Comparison of ENCODE assay signal across 10 mouse cellular contexts in the genomic region with DNA sequence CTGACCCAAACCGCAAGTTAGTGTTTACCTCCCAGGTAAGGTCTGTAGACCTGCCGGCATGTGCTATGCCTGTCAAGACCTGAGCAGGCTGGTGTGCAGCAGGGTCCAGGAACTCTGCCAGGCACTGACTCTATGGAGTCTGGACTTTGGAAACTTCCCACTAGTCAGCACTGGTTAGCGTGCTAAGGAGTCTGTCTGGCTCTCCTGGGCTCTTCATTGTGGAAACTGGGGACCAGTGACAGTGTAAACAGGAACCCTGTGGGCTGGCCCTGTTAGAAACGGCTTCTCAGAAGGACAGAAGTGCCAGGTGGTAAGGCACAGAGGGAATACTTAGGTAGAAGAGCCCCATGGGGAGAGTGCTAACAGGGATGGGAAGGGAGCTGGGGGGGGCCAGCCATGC. TPM values are rescaled to one million over a fixed set of nuclear protein-coding genes. Genes with fewer than 3 reads are reported as not detected.
A peak's percentile ranks its signal among the peaks of the same experiment; 100 is the strongest.
DNase-seq lines count a peak whose midpoint lies in the region; ATAC-seq and TF ChIP-seq lines count a peak whose summit lies in the region.
"Had no signal": no experiment of that assay in that cellular context is flagged by ENCODE, and none has a peak within 500 bp of the region (broad histone marks: within the 10 kb centered on the region; RNA-seq: fewer than 3 reads in every experiment).

No protein-coding gene starts in this region.

- H3K4me2 ChIP-seq in midbrain, embryonic 14.5 days (ENCODE audit: low read length), result no peak overlapping the region
- H3K4me2 ChIP-seq in midbrain, embryonic 16.5 days (ENCODE audit: low read length), result no peak overlapping the region
- H3K4me2 ChIP-seq: midbrain, embryonic 11.5 days had no signal

- H3K27ac ChIP-seq in midbrain, embryonic 14.5 days (replicated peaks; ENCODE audit: low read depth, low read length), result no peak overlapping the region
- H3K27ac ChIP-seq in midbrain, embryonic 16.5 days (ENCODE audit: low read length), result no peak overlapping the region

- peak; percentile 40 to 55 for DNase-seq in cerebellum, postnatal 10 days
- no peak for DNase-seq in cerebellum, adult 11 months
- peak; percentile 34 to 55 for DNase-seq in heart, postnatal 14 days
- DNase-seq in liver, result peak; percentile 48
- no peak for DNase-seq in thymus, postnatal 14 days
- no peak for DNase-seq in midbrain, embryonic 14.5 days
- DNase-seq: cerebellum, postnatal 36 days had no signal

- no peak for TF ChIP-seq CTCF in C2C12 (IDR thresholded peaks at IDR 0.05; ENCODE audit: control insufficient read depth, insufficient read depth, insufficient read length)

- no peak for ATAC-seq in midbrain, embryonic 14.5 days (ENCODE audit: low FRiP score, low TSS enrichment)
- ATAC-seq in midbrain, embryonic 16.5 days, result no peak

- no peaks in the 10 kb centered on the region for H3K27me3 ChIP-seq in C2C12 (ENCODE audit: control insufficient read depth, insufficient read depth, insufficient read length)
- no peaks in the 10 kb centered on the region for H3K27me3 ChIP-seq in midbrain, embryonic 14.5 days (ENCODE audit: control insufficient read depth, insufficient read depth, low read length)
- no peaks in the 10 kb centered on the region for H3K27me3 ChIP-seq in midbrain, embryonic 16.5 days (ENCODE audit: control insufficient read depth, insufficient read depth, low read depth, low read length)

- H3K9ac ChIP-seq in midbrain, embryonic 14.5 days (replicated peaks; ENCODE audit: low read length), result no peak overlapping the region
- no peak overlapping the region for H3K9ac ChIP-seq in midbrain, embryonic 16.5 days (ENCODE audit: low read depth, low read length)

- H3K36me3 ChIP-seq in C2C12 (ENCODE audit: control insufficient read depth, insufficient read depth), result no peaks in the 10 kb centered on the region
- H3K36me3 ChIP-seq in midbrain, embryonic 14.5 days (ENCODE audit: control insufficient read depth, insufficient read depth, low read length), result peaks cover 57% of the 10 kb centered on the region
- peaks cover 9% of the 10 kb centered on the region for H3K36me3 ChIP-seq in midbrain, embryonic 16.5 days (ENCODE audit: control insufficient read depth, insufficient read depth, low read length)

- no peaks in the 10 kb centered on the region for H3K79me2 ChIP-seq in C2C12 (ENCODE audit: control insufficient read depth, insufficient read depth)

- H3K4me3 ChIP-seq in C2C12 (ENCODE audit: insufficient read depth, poor library complexity, severe bottlenecking), result no peak overlapping the region
- H3K4me3 ChIP-seq in midbrain, embryonic 14.5 days (replicated peaks; ENCODE audit: low read depth, low read length), result no peak overlapping the region
- H3K4me3 ChIP-seq in midbrain, embryonic 16.5 days (ENCODE audit: low read depth, low read length), result no peak overlapping the region

- H3K4me1 ChIP-seq in midbrain, embryonic 14.5 days (ENCODE audit: control insufficient read depth, insufficient read depth, low read length), result no peaks in the 10 kb centered on the region
- H3K4me1 ChIP-seq in midbrain, embryonic 16.5 days (ENCODE audit: control insufficient read depth, insufficient read depth, low read length), result no peaks in the 10 kb centered on the region

- intact Hi-C loops in heart, postnatal 14 days (cut with DNase I), result loop anchor here (2.0 kb wide), 1 partner anchor 28 kb away; the partner anchor contains the start of gene Ucp2

- no peaks in the 10 kb centered on the region for H3K79me3 ChIP-seq in C2C12 (ENCODE audit: low read depth)

- H3ac ChIP-seq in C2C12 (ENCODE audit: control insufficient read depth, insufficient read length, low read depth), result peak overlapping the region; percentile 6

- 83% methylated on average over 4 of the region's 4 CpGs for WGBS in midbrain, embryonic 14.5 days
- 80% methylated on average over 4 of the region's 4 CpGs for WGBS in midbrain, embryonic 16.5 days

- H3K9me3 ChIP-seq in midbrain, embryonic 14.5 days (ENCODE audit: control insufficient read depth, low read length), result no peaks in the 10 kb centered on the region
- no peaks in the 10 kb centered on the region for H3K9me3 ChIP-seq in midbrain, embryonic 16.5 days (replicated peaks; ENCODE audit: control insufficient read depth, low read length, poor library complexity, severe bottlenecking)

TF ChIP-seq in C2C12, 6 proteins besides CTCF, POLR2A, EP300 and RAD21:
- TF ChIP-seq MYOD1 (IDR thresholded peaks at IDR 0.05; ENCODE audit: control insufficient read depth, insufficient read length, low read depth), result no peak
- no peak for TF ChIP-seq CEBPB (IDR thresholded peaks at IDR 0.05; ENCODE audit: low read depth)
- TF ChIP-seq USF1 (IDR thresholded peaks at IDR 0.05; ENCODE audit: low read depth), result no peak
- no peak for TF ChIP-seq MAX (IDR thresholded peaks at IDR 0.05)
- TF ChIP-seq FOSL1 (IDR thresholded peaks at IDR 0.05; ENCODE audit: insufficient read depth, low read length, poor library complexity, severe bottlenecking), result no peak
- no peak for TF ChIP-seq MYOG (IDR thresholded peaks at IDR 0.05; ENCODE audit: control insufficient read depth, extremely low read depth, insufficient read length)
TF ChIP-seq in C2C12: peak in this region for 0.

RNA-seq across cellular contexts. Expression of gene Ucp3, which starts 7.5 kb away (rescaled TPM):
- not detected for polyA plus RNA-seq in C2C12 (2012; fragmentation: generic; extraction: Trizol)
- total RNA-seq in heart, postnatal 14 days (2021), result 10 to 100 TPM; 50.0 to 74.5 TPM
- polyA plus RNA-seq in midbrain, embryonic 14.5 days (2014; fragmentation: Nextera tagmentation; extraction: Ambion mirVana), result not detected in 2 replicates
- polyA plus RNA-seq in midbrain, embryonic 16.5 days (2015; fragmentation: Nextera tagmentation; extraction: Ambion mirVana), result not detected in 2 replicates
- polyA plus RNA-seq: midbrain, embryonic 11.5 days had no signal

RNA-seq across cellular contexts. Expression of gene Ucp2, which starts 27.9 kb away (rescaled TPM):
- polyA plus RNA-seq in C2C12 (2012; fragmentation: generic; extraction: Trizol), result 92.5 TPM
- total RNA-seq in heart, postnatal 14 days (2021), result 100 to 1,000 TPM; 781 to 850 TPM
- 47.0 and 55.6 TPM in 2 replicates for polyA plus RNA-seq in midbrain, embryonic 14.5 days (2014; fragmentation: Nextera tagmentation; extraction: Ambion mirVana)
- polyA plus RNA-seq in midbrain, embryonic 16.5 days (2015; fragmentation: Nextera tagmentation; extraction: Ambion mirVana), result 59.5 and 69.5 TPM in 2 replicates

RNA-seq across cellular contexts. Expression of gene Dnajb13, which starts 49.5 kb away (rescaled TPM):
- 0.07 TPM for polyA plus RNA-seq in C2C12 (2012; fragmentation: generic; extraction: Trizol)
- total RNA-seq in heart, postnatal 14 days (2021), result not detected
- 2.0 and 3.7 TPM in 2 replicates for polyA plus RNA-seq in midbrain, embryonic 14.5 days (2014; fragmentation: Nextera tagmentation; extraction: Ambion mirVana)
- polyA plus RNA-seq in midbrain, embryonic 16.5 days (2015; fragmentation: Nextera tagmentation; extraction: Ambion mirVana), result 3.9 and 4.4 TPM in 2 replicates

Comparison
In these comparisons a context has a peak if more than half of its experiments do, and no peak if none do; other contexts are left out.
1. DNase-seq: peak in cerebellum, postnatal 10 days (2 of 2), heart, postnatal 14 days (2 of 2) and liver (single experiment); none in cerebellum, adult 11 months (single experiment), thymus, postnatal 14 days (single experiment) and midbrain, embryonic 14.5 days (single experiment).